Mouse (Mus musculus) intestine, embryonic 14.5 days (tissue): ENCODE results near the gene Cdpf1. TPM values are rescaled to one million over a fixed set of nuclear protein-coding genes. Genes with fewer than 3 reads are reported as not detected.

Source experiments
- ATAC-seq: fragments of 200-750 bp; cut with Nextera tagmentation; replicated peaks from 2 replicates; pipeline ENCODE4 v1.8.0; 2017; ENCODE audit warnings: low read depth, moderate number of reproducible peaks, moderate TSS enrichment, moderate library complexity; ENCODE audit not compliant: low FRiP score, low TSS enrichment
- DNase-seq: peaks from one replicate; pipeline ENCODE4 v3.0.0-alpha.2; 2018; ENCODE audit warnings: low spot score
- H3K27ac ChIP-seq: fragments of 300-500 bp; sonication (generic); 2 replicates; pipeline ENCODE4 v1.5.1; 2014; ENCODE audit warnings: low read depth, mild to moderate bottlenecking, control low read depth
- H3K27me3 ChIP-seq: fragments of 300-500 bp; sonication (generic); replicated peaks from 2 replicates; pipeline ENCODE4 v1.6.1; 2014; ENCODE audit warnings: low read length, control low read depth; ENCODE audit not compliant: control insufficient read depth, insufficient read depth
- H3K36me3 ChIP-seq: fragments of 300-500 bp; sonication (generic); 2 replicates; pipeline ENCODE4 v1.6.1; 2014; ENCODE audit warnings: low read length, control low read depth; ENCODE audit not compliant: control insufficient read depth, insufficient read depth
- H3K4me1 ChIP-seq: fragments of 300-500 bp; sonication (generic); replicated peaks from 2 replicates; pipeline ENCODE4 v1.6.1; 2014; ENCODE audit warnings: low read length, control low read depth, mixed read lengths; ENCODE audit not compliant: control insufficient read depth, insufficient read depth
- H3K4me2 ChIP-seq: fragments of 300-500 bp; sonication (generic); 2 replicates; pipeline ENCODE4 v1.6.1; 2014; ENCODE audit warnings: low read length
- H3K4me3 ChIP-seq: fragments of 300-500 bp; sonication (generic); 2 replicates; pipeline ENCODE4 v1.5.1; 2014; ENCODE audit warnings: low read depth, low read length, control low read depth, mixed read lengths
- H3K9ac ChIP-seq: fragments of 300-500 bp; sonication (generic); 2 replicates; pipeline ENCODE4 v1.6.1; 2014; ENCODE audit warnings: mild to moderate bottlenecking, low read length
- H3K9me3 ChIP-seq: fragments of 300-500 bp; sonication (generic); 2 replicates; pipeline ENCODE4 v1.6.1; 2016; ENCODE audit warnings: low read length, control low read depth; ENCODE audit not compliant: control insufficient read depth
- WGBS: fragments of 180-500 bp; shearing (Covaris S2); extraction: QIAGEN DNeasy Blood & Tissue Kit; methylation state at CpG from one replicate; pipeline ENCODE4 v1.1.7; 2014; 5-methylcytosine and 5-hydroxymethylcytosine counted together
- polyA plus RNA-seq: library from polyadenylated mRNA; unstranded; fragments of >200 nt; fragmentation: Nextera tagmentation; extraction: Ambion mirVana; gene quantifications from 2 replicates; pipeline ENCODE4 v1.2.1, GENCODE M21; 2014

Gene Cdpf1
- polyA plus RNA-seq, 1 experiment from 2014 or later: 38.5 TPM

- Histone ChIP-seq H3K4me3 (no peak overlapping the region), H3K9me3 (no peaks in the 10 kb centered on the region), H3K9ac (no peak overlapping the region), H3K4me1 (no peaks in the 10 kb centered on the region), H3K27me3 (no peaks in the 10 kb centered on the region), H3K36me3 (no peaks in the 10 kb centered on the region), H3K27ac (no peak overlapping the region), H3K4me2 (no peak overlapping the region)
- WGBS: 77% methylated on average over 5 of the region's 5 CpGs
- DNase-seq: no peak
- ATAC-seq: no peak
Observed at GRCm38 (mm10) chr15:85766677-85767076, 44.8 kb downstream of the Cdpf1 start.

DNA sequence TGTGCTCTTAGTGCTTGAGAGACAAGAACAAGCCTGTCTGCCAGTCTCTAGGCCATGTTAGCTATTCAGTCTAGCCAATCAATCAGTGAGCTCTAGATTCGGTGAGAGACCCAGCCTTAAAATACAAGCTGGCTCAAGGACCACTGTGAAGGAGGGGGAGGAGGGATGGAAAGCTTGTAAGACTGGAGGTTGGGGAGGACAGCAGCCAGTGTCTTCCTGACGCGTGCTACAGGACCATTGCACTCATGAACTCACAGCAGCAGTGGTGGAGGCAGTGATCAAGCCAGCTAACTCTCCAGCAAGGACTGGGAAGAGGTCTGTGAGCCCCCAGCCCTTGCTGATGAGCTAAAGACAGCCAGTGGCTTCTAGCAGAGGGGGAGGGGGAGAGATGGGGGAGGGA is 46.5 kb downstream of the Cdpf1 start:
- Histone ChIP-seq H3K4me3 (no peak overlapping the region), H3K9ac (no peak overlapping the region), H3K27ac (no peak overlapping the region), H3K4me2 (no peak overlapping the region), H3K4me1 (no peaks in the 10 kb centered on the region), H3K9me3 (no peaks in the 10 kb centered on the region), H3K36me3 (no peaks in the 10 kb centered on the region), H3K27me3 (no peaks in the 10 kb centered on the region)
- WGBS: 38% methylated on average over 3 of the region's 3 CpGs
- ATAC-seq (no peak), DNase-seq (no peak)

- Histone ChIP-seq H3K36me3 (no peaks in the 10 kb centered on the region), H3K4me2 (no peak overlapping the region), H3K27me3 (no peaks in the 10 kb centered on the region), H3K27ac (no peak overlapping the region), H3K9ac (no peak overlapping the region), H3K4me1 (no peaks in the 10 kb centered on the region), H3K4me3 (no peak overlapping the region), H3K9me3 (peaks cover 3% of the 10 kb centered on the region)
- DNase-seq (no peak), ATAC-seq (no peak)
- WGBS: 73% methylated on average over 4 of the region's 4 CpGs
Observed at GRCm38 (mm10) chr15:85762761-85763160, 48.7 kb downstream of the Cdpf1 start.

- Histone ChIP-seq H3K4me3 (no peak overlapping the region), H3K4me2 (no peak overlapping the region), H3K36me3 (no peaks in the 10 kb centered on the region), H3K9me3 (peaks cover 8% of the 10 kb centered on the region), H3K4me1 (no peaks in the 10 kb centered on the region), H3K9ac (no peak overlapping the region), H3K27ac (no peak overlapping the region), H3K27me3 (no peaks in the 10 kb centered on the region)
- DNase-seq: no peak
- WGBS: 92% methylated on average over 3 of the region's 3 CpGs
- no peak for ATAC-seq
Observed at GRCm38 (mm10) chr15:85757768-85758167, 53.7 kb downstream of the Cdpf1 start.

Other genes starting within 250 kb of the Cdpf1 start
- gene Wnt7b, start 229.2 kb downstream of the Cdpf1 start, polyA plus RNA-seq: 0.42 and 2.2 TPM in 2 replicates
- gene Ppara, start 76.7 kb downstream of the Cdpf1 start, polyA plus RNA-seq: 6.0 and 7.6 TPM in 2 replicates
- 0.36 and 0.37 TPM in 2 replicates for gene Pkdrej, start 10.0 kb upstream of the Cdpf1 start, polyA plus RNA-seq
- gene Ttc38, start 20.6 kb upstream of the Cdpf1 start, polyA plus RNA-seq: 6.6 and 6.7 TPM in 2 replicates
- gene Gtse1, start 48.0 kb upstream of the Cdpf1 start, polyA plus RNA-seq: 25.8 and 27.4 TPM in 2 replicates
- 35.7 and 36.4 TPM in 2 replicates for gene Trmu, start 67.6 kb upstream of the Cdpf1 start, polyA plus RNA-seq
- gene Celsr1, start 222.1 kb upstream of the Cdpf1 start, polyA plus RNA-seq: 1.3 and 2.2 TPM in 2 replicates
- gene Gramd4, start 246.0 kb upstream of the Cdpf1 start, polyA plus RNA-seq: 6.0 and 8.1 TPM in 2 replicates